Mouse (Mus musculus): Measurements from ENCODE around the gene Ap1ar. TPM values are rescaled to one million over a fixed set of nuclear protein-coding genes. Genes with fewer than 3 reads are reported as not detected.

Gene Ap1ar
- polyA plus RNA-seq, 1 experiment from 2014 or later = 11.1 TPM

DNA sequence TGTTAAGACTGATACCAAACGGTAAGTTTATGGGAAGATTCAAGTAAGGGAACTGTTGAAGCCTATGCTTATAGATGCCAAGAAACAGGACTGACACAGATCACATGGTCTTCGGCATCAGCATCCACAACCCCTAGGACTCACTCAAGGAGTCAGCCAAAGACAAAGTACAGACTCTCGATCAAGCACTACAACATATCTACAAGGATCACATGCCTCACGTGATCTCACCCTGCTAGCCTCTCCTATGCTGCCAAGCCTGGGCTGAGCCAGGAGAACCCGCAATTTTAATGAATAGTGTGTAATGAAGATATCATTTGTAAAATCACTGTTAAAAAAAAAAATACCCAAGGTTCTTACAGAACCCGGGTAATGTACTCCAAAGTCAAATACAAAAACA is 1.7 kb downstream of the Ap1ar start:
- H3K27ac ChIP-seq (ENCODE audit: low read depth) = no peak overlapping the region
- H3K9ac ChIP-seq (replicated peaks) = no peak overlapping the region
- 55% methylated on average over 6 of the region's 6 CpGs for WGBS (ENCODE audit: insufficient replicate concordance)
- no peak overlapping the region for H3K4me3 ChIP-seq (ENCODE audit: low read depth, low read length)
- no peaks in the 10 kb centered on the region for H3K27me3 ChIP-seq (ENCODE audit: insufficient read depth, low read length)
- DNase-seq = no peak
- ATAC-seq = no peak
- TF ChIP-seq CTCF (IDR thresholded peaks at IDR 0.05; ENCODE audit: low read depth) = no peak
- TF ChIP-seq EP300 (IDR thresholded peaks at IDR 0.05; ENCODE audit: low read depth) = no peak
- 0 out of 2 replicates have a peak, but pooled peaks cover 11% of the 10 kb centered on the region for H3K36me3 ChIP-seq (replicated peaks; ENCODE audit: insufficient read depth, low read length)
- peak overlapping the region; percentile 86; the same call in 1 of the 2 replicates for H3K4me2 ChIP-seq (ENCODE audit: low read depth, low read length)
- H3K4me1 ChIP-seq (ENCODE audit: insufficient read depth) = peaks cover 20% of the 10 kb centered on the region
- no peaks in the 10 kb centered on the region for H3K9me3 ChIP-seq (ENCODE audit: low read length)

DNA sequence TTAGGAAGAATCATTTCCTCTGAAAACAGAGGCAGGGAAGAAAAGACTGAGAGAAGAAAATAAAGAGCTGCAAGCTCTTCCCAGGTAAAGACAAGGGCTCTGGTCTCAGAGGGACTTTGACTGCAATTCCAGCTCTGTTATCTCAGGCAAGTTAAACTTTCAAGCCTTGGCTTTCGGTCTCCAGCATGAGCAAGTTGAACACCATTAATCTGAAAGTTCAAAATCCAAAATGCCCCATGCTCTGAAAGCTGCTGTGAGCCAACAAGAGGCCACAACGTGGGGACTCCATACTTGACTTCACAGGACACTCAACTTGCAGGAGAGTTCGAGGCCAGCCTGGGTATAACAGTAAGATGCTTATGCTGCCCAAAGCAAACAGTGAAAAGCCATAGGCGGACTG is 3.3 kb downstream of the Ap1ar start:
- 75% methylated on average over 4 of the region's 4 CpGs for WGBS (ENCODE audit: insufficient replicate concordance)
- H3K27me3 ChIP-seq (ENCODE audit: insufficient read depth, low read length) = no peaks in the 10 kb centered on the region
- DNase-seq = no peak
- H3K4me2 ChIP-seq (ENCODE audit: low read depth, low read length) = no peak overlapping the region
- H3K27ac ChIP-seq (ENCODE audit: low read depth) = no peak overlapping the region
- H3K4me1 ChIP-seq (ENCODE audit: insufficient read depth) = peaks cover 14% of the 10 kb centered on the region
- no peak overlapping the region for H3K4me3 ChIP-seq (ENCODE audit: low read depth, low read length)
- 0 out of 2 replicates have a peak, but pooled peaks cover 11% of the 10 kb centered on the region for H3K36me3 ChIP-seq (replicated peaks; ENCODE audit: insufficient read depth, low read length)
- no peak for TF ChIP-seq CTCF (IDR thresholded peaks at IDR 0.05; ENCODE audit: low read depth)
- TF ChIP-seq EP300 (IDR thresholded peaks at IDR 0.05; ENCODE audit: low read depth) = no peak
- no peak overlapping the region for H3K9ac ChIP-seq (replicated peaks)
- no peak for ATAC-seq
- H3K9me3 ChIP-seq (ENCODE audit: low read length) = no peaks in the 10 kb centered on the region

DNA sequence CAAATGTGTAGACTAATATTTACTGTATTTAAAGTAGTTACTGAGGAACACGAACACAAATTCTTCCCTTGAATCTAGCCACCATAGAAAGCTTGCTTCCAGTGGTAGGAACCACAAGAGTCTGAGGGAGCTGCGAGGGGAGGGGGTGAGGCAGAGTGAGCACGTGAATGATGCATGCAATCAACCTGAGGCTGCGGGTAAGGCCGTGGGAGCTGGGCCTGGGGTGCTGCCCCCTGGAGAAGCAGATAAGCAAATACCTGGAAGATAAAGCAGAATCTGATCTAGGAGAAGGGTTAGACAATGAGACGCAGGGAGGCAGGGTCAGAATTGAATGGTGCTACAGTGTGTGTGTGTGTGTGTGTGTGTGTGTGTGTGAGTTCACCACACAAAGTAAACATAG is 6.2 kb downstream of the Ap1ar start:
- DNase-seq (no peak), ATAC-seq (no peak)
- no peak overlapping the region for H3K4me3 ChIP-seq (ENCODE audit: low read depth, low read length)
- no peak overlapping the region for H3K27ac ChIP-seq (ENCODE audit: low read depth)
- 0 out of 2 replicates have a peak, but pooled peaks cover 11% of the 10 kb centered on the region for H3K36me3 ChIP-seq (replicated peaks; ENCODE audit: insufficient read depth, low read length)
- H3K27me3 ChIP-seq (ENCODE audit: insufficient read depth, low read length) = no peaks in the 10 kb centered on the region
- H3K4me1 ChIP-seq (ENCODE audit: insufficient read depth) = peaks cover 8% of the 10 kb centered on the region; the same call in 1 of the 2 replicates
- TF ChIP-seq EP300 (IDR thresholded peaks at IDR 0.05; ENCODE audit: low read depth) (no peak), CTCF (IDR thresholded peaks at IDR 0.05; ENCODE audit: low read depth) (peak; percentile 8; the same call in 1 of the 2 replicates)
- 40% methylated on average over 6 of the region's 6 CpGs for WGBS (ENCODE audit: insufficient replicate concordance)
- no peaks in the 10 kb centered on the region for H3K9me3 ChIP-seq (ENCODE audit: low read length)
- H3K4me2 ChIP-seq (ENCODE audit: low read depth, low read length) = no peak overlapping the region
- no peak overlapping the region for H3K9ac ChIP-seq (replicated peaks)

DNA sequence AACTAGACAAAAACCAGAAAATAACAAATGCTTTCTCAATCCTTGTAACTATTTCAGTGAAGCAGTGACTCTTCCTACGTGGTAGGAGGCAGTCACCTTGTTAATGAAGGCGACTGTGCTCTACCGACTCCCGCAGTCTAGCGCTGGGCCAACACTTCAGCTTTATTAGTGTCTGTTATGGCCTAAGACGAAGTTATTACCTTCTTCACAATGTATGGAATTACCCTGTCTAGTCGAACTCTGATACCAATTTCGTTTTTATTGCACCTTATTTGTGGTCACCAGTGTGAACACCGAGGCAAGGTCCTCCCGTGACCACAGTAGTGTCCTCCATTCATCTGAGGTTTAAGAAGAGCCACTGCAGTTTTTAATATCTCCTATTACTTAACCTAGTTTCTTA is 7.1 kb downstream of the Ap1ar start:
- H3K4me1 ChIP-seq (ENCODE audit: insufficient read depth) = peaks cover 10% of the 10 kb centered on the region; the same call in 1 of the 2 replicates
- DNase-seq (no peak), ATAC-seq (no peak)
- H3K27me3 ChIP-seq (ENCODE audit: insufficient read depth, low read length) = no peaks in the 10 kb centered on the region
- H3K9ac ChIP-seq (replicated peaks) = no peak overlapping the region
- H3K4me2 ChIP-seq (ENCODE audit: low read depth, low read length) = no peak overlapping the region
- no peak overlapping the region for H3K27ac ChIP-seq (ENCODE audit: low read depth)
- H3K36me3 ChIP-seq (replicated peaks; ENCODE audit: insufficient read depth, low read length) = 0 out of 2 replicates have a peak, but pooled peaks cover 11% of the 10 kb centered on the region
- no peaks in the 10 kb centered on the region for H3K9me3 ChIP-seq (ENCODE audit: low read length)
- WGBS (ENCODE audit: insufficient replicate concordance) = 89% methylated on average over 10 of the region's 10 CpGs
- TF ChIP-seq CTCF (IDR thresholded peaks at IDR 0.05; ENCODE audit: low read depth) = no peak
- TF ChIP-seq EP300 (IDR thresholded peaks at IDR 0.05; ENCODE audit: low read depth) = no peak
- no peak overlapping the region for H3K4me3 ChIP-seq (ENCODE audit: low read depth, low read length)

DNA sequence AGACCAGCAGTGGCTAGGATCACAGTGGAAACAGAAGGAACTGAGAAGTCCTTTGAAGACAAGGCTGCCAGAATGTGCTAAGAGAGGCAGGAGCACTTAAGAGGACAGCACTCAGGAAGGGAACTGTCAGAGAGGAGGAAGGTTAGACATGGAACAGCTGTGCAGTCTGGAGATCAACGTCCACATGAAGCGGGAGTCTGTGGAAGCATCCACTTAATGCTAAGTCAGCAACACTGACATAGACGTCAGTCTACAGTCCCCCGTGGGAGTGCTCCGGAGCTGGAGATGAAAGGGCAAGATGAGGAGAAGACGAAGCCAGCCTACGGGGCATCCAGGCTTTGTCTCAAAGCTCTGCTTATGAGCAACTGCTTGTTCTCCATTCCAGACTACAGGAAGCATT is 10.2 kb downstream of the Ap1ar start:
- ATAC-seq = no peak

DNA sequence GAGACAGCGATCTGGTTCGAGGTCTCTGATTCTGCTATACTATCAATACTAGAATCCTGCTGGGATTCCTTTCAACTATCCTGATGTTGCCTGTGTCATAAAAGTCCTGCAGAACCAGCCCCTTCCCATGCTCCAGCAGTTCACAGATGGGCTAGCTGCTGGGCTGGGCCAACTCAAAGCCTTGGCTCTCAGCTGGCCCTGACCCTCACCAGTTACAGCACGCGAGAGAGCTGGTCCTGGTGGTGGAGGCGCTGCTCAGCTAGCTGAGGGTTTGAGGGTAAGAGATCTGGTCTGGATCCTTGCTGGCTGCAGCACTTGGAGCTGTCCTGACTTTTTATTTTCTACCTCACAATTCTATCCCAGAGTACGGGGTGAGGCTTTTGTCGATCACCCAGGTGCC is 10.8 kb downstream of the Ap1ar start:
- WGBS (ENCODE audit: insufficient replicate concordance) = 85% methylated on average over 7 of the region's 7 CpGs
- peaks cover 5% of the 10 kb centered on the region; the same call in 1 of the 2 replicates for H3K36me3 ChIP-seq (replicated peaks; ENCODE audit: insufficient read depth, low read length)
- DNase-seq (no peak), ATAC-seq (no peak)
- no peak overlapping the region for H3K27ac ChIP-seq (ENCODE audit: low read depth)
- H3K4me3 ChIP-seq (ENCODE audit: low read depth, low read length) = no peak overlapping the region
- no peak overlapping the region for H3K9ac ChIP-seq (replicated peaks)
- no peak for TF ChIP-seq CTCF (IDR thresholded peaks at IDR 0.05; ENCODE audit: low read depth)
- TF ChIP-seq EP300 (IDR thresholded peaks at IDR 0.05; ENCODE audit: low read depth) = no peak
- H3K27me3 ChIP-seq (ENCODE audit: insufficient read depth, low read length) = no peaks in the 10 kb centered on the region
- H3K4me1 ChIP-seq (ENCODE audit: insufficient read depth) = peaks cover 10% of the 10 kb centered on the region; the same call in 1 of the 2 replicates
- H3K9me3 ChIP-seq (ENCODE audit: low read length) = no peaks in the 10 kb centered on the region
- no peak overlapping the region for H3K4me2 ChIP-seq (ENCODE audit: low read depth, low read length)

More for the DNA sequence above, 10.2 kb downstream of the Ap1ar start:
- Histone ChIP-seq H3K36me3 (replicated peaks; ENCODE audit: insufficient read depth, low read length) (peaks cover 6% of the 10 kb centered on the region; the same call in 1 of the 2 replicates), H3K9me3 (ENCODE audit: low read length) (no peaks in the 10 kb centered on the region), H3K4me1 (ENCODE audit: insufficient read depth) (peaks cover 10% of the 10 kb centered on the region; the same call in 1 of the 2 replicates), H3K4me3 (ENCODE audit: low read depth, low read length) (no peak overlapping the region), H3K9ac (replicated peaks) (no peak overlapping the region), H3K27ac (ENCODE audit: low read depth) (no peak overlapping the region), H3K27me3 (ENCODE audit: insufficient read depth, low read length) (no peaks in the 10 kb centered on the region), H3K4me2 (ENCODE audit: low read depth, low read length) (no peak overlapping the region)
- TF ChIP-seq CTCF (IDR thresholded peaks at IDR 0.05; ENCODE audit: low read depth) (no peak), EP300 (IDR thresholded peaks at IDR 0.05; ENCODE audit: low read depth) (no peak)
- no peak for DNase-seq
- 65% methylated on average over 7 of the region's 7 CpGs for whole genome bisulfite sequencing (ENCODE audit: insufficient replicate concordance)
